10 mouse cellular contexts compared by ENCODE assay signal in genomic region chr16:32371351-32371750, GRCm38 (mm10). TPM values are rescaled to one million over a fixed set of nuclear protein-coding genes. Genes with fewer than 3 reads are reported as not detected.
DNase-seq lines count a peak whose midpoint lies in the region; ATAC-seq and TF ChIP-seq lines count a peak whose summit lies in the region.
"Had no signal": no experiment of that assay in that cellular context is flagged by ENCODE, and none has a peak within 500 bp of the region (broad histone marks: within the 10 kb centered on the region; RNA-seq: fewer than 3 reads in every experiment).

No protein-coding gene starts in this region.

- H3K27ac ChIP-seq in left cerebral cortex, adult 2 months = no peak overlapping the region
- H3K27ac ChIP-seq in bone marrow, adult 2 months (ENCODE audit: control insufficient read depth, insufficient read depth, low read depth, low read length, poor library complexity) = no peak overlapping the region
- H3K27ac ChIP-seq in midbrain, embryonic 15.5 days = no peak overlapping the region

- H3K9me3 ChIP-seq in midbrain, embryonic 15.5 days = no peaks in the 10 kb centered on the region

- H3K27me3 ChIP-seq in midbrain, embryonic 15.5 days (replicated peaks) = no peaks in the 10 kb centered on the region

- peak; percentile 58 for TF ChIP-seq CTCF in left cerebral cortex, adult 2 months (IDR thresholded peaks at IDR 0.05)
- peak; percentile 43 for TF ChIP-seq CTCF in bone marrow, adult 2 months (IDR thresholded peaks at IDR 0.05; ENCODE audit: control insufficient read depth, insufficient read depth, low read length)

- intact Hi-C loops in left cerebral cortex, adult 2 months (cut with DNase I) = no loop called here
- intact Hi-C loops in heart, postnatal 14 days (cut with DNase I) = loop anchor here (5.0 kb wide), 2 partner anchors 46 to 86 kb away; partner anchors contain the start of gene Tctex1d2

- no peak overlapping the region for H3K4me2 ChIP-seq in midbrain, embryonic 15.5 days

- H3K36me3 ChIP-seq in midbrain, embryonic 15.5 days (replicated peaks) = peaks cover 47% of the 10 kb centered on the region; the same call in 1 of the 2 replicates

- DNase-seq in adrenal gland, adult (ENCODE audit: inconsistent age in 2 of 2, low spot score in 1 of 2) = peak; percentile 20 to 72
- no peak for DNase-seq in adrenal gland, adult 8-10 months
- DNase-seq in left cerebral cortex, adult 2 months (ENCODE audit: extremely low spot score in 1 of 2, low spot score in 2 of 2) = no peak
- DNase-seq in left cerebral cortex, adult 8-10 months (ENCODE audit: low spot score in 2 of 2) = no peak
- peak; percentile 40 to 60 for DNase-seq in heart, postnatal 14 days
- DNase-seq in lung, postnatal 10 days = peak; percentile 49

- TF ChIP-seq POLR2A in bone marrow, adult 2 months (IDR thresholded peaks at IDR 0.05; ENCODE audit: borderline replicate concordance, control insufficient read depth, low read depth, low read length) = no peak

- 80% methylated on average over 4 of the region's 4 CpGs for WGBS in bone marrow, adult 2 months
- 92% methylated on average over 4 of the region's 4 CpGs for WGBS in midbrain, embryonic 15.5 days

- no peak overlapping the region for H3K4me3 ChIP-seq in left cerebral cortex, adult 2 months
- no peak overlapping the region for H3K4me3 ChIP-seq in bone marrow, adult 2 months (replicated peaks; ENCODE audit: control insufficient read depth, low read depth, low read length)
- H3K4me3 ChIP-seq in midbrain, embryonic 15.5 days = no peak overlapping the region

- ATAC-seq in midbrain, embryonic 15.5 days (replicated peaks) = no peak

- H3K9ac ChIP-seq in midbrain, embryonic 15.5 days = no peak overlapping the region

- no peaks in the 10 kb centered on the region for H3K4me1 ChIP-seq in bone marrow, adult 2 months (ENCODE audit: control insufficient read depth, insufficient read depth, low read length)
- H3K4me1 ChIP-seq in midbrain, embryonic 15.5 days = no peaks in the 10 kb centered on the region

RNA-seq across cellular contexts. Expression of gene Tm4sf19, which starts 29.0 kb away (rescaled TPM):
- under 1 TPM; 0.37 to 0.91 (median 0.45) TPM for total RNA-seq in adrenal gland, adult 8-10 months (2022)
- total RNA-seq in left cerebral cortex, adult 2 months (2021) = not detected
- total RNA-seq in left cerebral cortex, adult 8-10 months (2022) = under 1 TPM in 1 of 4 experiments, not detected in 3; 0.27 TPM
- polyA plus RNA-seq in bone marrow, adult 2 months (2011; ENCODE audit: insufficient read depth, insufficient read length, low replicate concordance, missing spikeins) = 3.2 TPM in 1 of 2 replicates, not detected in the other
- total RNA-seq in heart, postnatal 14 days (2021) = not detected
- polyA plus RNA-seq in midbrain, embryonic 15.5 days (2015; fragmentation: Nextera tagmentation; extraction: Ambion mirVana) = not detected in 2 replicates
- total RNA-seq: layer of hippocampus, postnatal 25 days had no signal
- polyA plus RNA-seq: C2C12 had no signal

RNA-seq across cellular contexts. Expression of gene Ubxn7, which starts 39.3 kb away (rescaled TPM):
- 10 to 100 TPM; 58.8 to 79.6 (median 69.9) TPM for total RNA-seq in adrenal gland, adult 8-10 months (2022)
- total RNA-seq in left cerebral cortex, adult 2 months (2021) = 10 to 100 TPM; 51.0 to 53.3 TPM
- total RNA-seq in left cerebral cortex, adult 8-10 months (2022) = 10 to 100 TPM; 50.1 to 58.7 (median 53.2) TPM
- 7.1 and 9.0 TPM in 2 replicates for polyA plus RNA-seq in bone marrow, adult 2 months (2011; ENCODE audit: insufficient read depth, insufficient read length, low replicate concordance, missing spikeins)
- total RNA-seq in heart, postnatal 14 days (2021) = 10 to 100 TPM; 35.4 to 39.2 TPM
- 22.0 and 25.7 TPM in 2 replicates for polyA plus RNA-seq in midbrain, embryonic 15.5 days (2015; fragmentation: Nextera tagmentation; extraction: Ambion mirVana)

RNA-seq across cellular contexts. Expression of gene Tctex1d2, which starts 48.2 kb away (rescaled TPM):
- 10 to 100 TPM in 2 of 4 experiments, 1 to 10 TPM in 2; 7.2 to 13.8 (median 9.2) TPM for total RNA-seq in adrenal gland, adult 8-10 months (2022)
- total RNA-seq in left cerebral cortex, adult 2 months (2021) = 10 to 100 TPM; 13.6 to 14.9 TPM
- 10 to 100 TPM; 17.5 to 21.3 (median 20.0) TPM for total RNA-seq in left cerebral cortex, adult 8-10 months (2022)
- 5.4 and 13.9 TPM in 2 replicates for polyA plus RNA-seq in bone marrow, adult 2 months (2011; ENCODE audit: insufficient read depth, insufficient read length, low replicate concordance, missing spikeins)
- 1 to 10 TPM; 5.7 to 6.0 TPM for total RNA-seq in heart, postnatal 14 days (2021)
- polyA plus RNA-seq in midbrain, embryonic 15.5 days (2015; fragmentation: Nextera tagmentation; extraction: Ambion mirVana) = 34.8 and 35.4 TPM in 2 replicates

RNA-seq across cellular contexts. Expression of gene Pcyt1a, which starts 59.4 kb away (rescaled TPM):
- total RNA-seq in adrenal gland, adult 8-10 months (2022) = 100 to 1,000 TPM in 1 of 4 experiments, 10 to 100 TPM in 3; 78.1 to 103 (median 87.3) TPM
- 10 to 100 TPM; 39.6 to 42.7 TPM for total RNA-seq in left cerebral cortex, adult 2 months (2021)
- 10 to 100 TPM; 40.0 to 46.7 (median 43.6) TPM for total RNA-seq in left cerebral cortex, adult 8-10 months (2022)
- polyA plus RNA-seq in bone marrow, adult 2 months (2011; ENCODE audit: insufficient read depth, insufficient read length, low replicate concordance, missing spikeins) = 40.6 and 49.6 TPM in 2 replicates
- total RNA-seq in heart, postnatal 14 days (2021) = 100 to 1,000 TPM; 106 to 108 TPM
- polyA plus RNA-seq in midbrain, embryonic 15.5 days (2015; fragmentation: Nextera tagmentation; extraction: Ambion mirVana) = 49.8 and 55.1 TPM in 2 replicates

Comparison
In these comparisons a context has a peak if more than half of its experiments do, and no peak if none do; other contexts are left out.
1. DNase-seq: peak in adrenal gland, adult (2 of 2), heart, postnatal 14 days (2 of 2) and lung, postnatal 10 days (single experiment); none in adrenal gland, adult 8-10 months (single experiment), left cerebral cortex, adult 2 months (0 of 2) and left cerebral cortex, adult 8-10 months (0 of 2).